Mouse (Mus musculus) kidney, adult 2 months (tissue): Measurements from ENCODE around the gene Zscan26.

ENCODE experiments used
- CTCF ChIP-seq: fragments of 200-500 bp; conservative IDR thresholded peaks from 2 replicates; pipeline ENCODE4 v1.5.1; 2011; ENCODE audit warnings: low read depth, mild to moderate bottlenecking, control low read depth, low read length, moderate library complexity, mixed read lengths; ENCODE audit not compliant: insufficient read depth, insufficient read length
- POLR2A ChIP-seq: fragments of 200-500 bp; IDR thresholded peaks from one replicate; pipeline ENCODE4 v1.6.1; 2011; ENCODE audit warnings: low read depth, low read length, control low read depth

- TF ChIP-seq CTCF (no peak), POLR2A (no peak)
Observed at GRCm38 (mm10) chr13:21454133-21454532, 603 bp upstream of the Zscan26 start.
